Mouse (Mus musculus) testis, adult 10 weeks (tissue): ENCODE data around the gene Vsir. TPM values are rescaled to one million over a fixed set of nuclear protein-coding genes. Genes with fewer than 3 reads are reported as not detected.

Source experiments
- polyA plus RNA-seq: library from polyadenylated mRNA; stranded (reverse); fragments of 350-450 nt; fragmentation: Illumina TruSeq; extraction: RNeasy Lipid Tissue Mini Kit (QIAGEN cat#74804); gene quantifications from one replicate; pipeline ENCODE4 v1.2.3, GENCODE M21; 2014; ENCODE audit warnings: low read depth, low replicate concordance

Gene Vsir
- 0.38 TPM for polyA plus RNA-seq

GRCm38 (mm10) chr10:60346701-60347405 is at the start of gene Vsir:
Vsir (plus strand) TSS chr10:60346851.

GRCm38 (mm10) chr10:60399449-60399848 is 52.8 kb downstream of the Vsir start, which contains the start of gene Gm17455:
Gm17455 (plus strand) TSS chr10:60399726.

Other genes with a start within 250 kb of the Vsir start
- gene Spock2, start 240.6 kb upstream of the Vsir start, polyA plus RNA-seq, result 26.0 TPM
- 0.41 TPM for gene Chst3, start 127.6 kb upstream of the Vsir start, polyA plus RNA-seq
- 39.6 TPM for gene Psap, start 69.2 kb upstream of the Vsir start, polyA plus RNA-seq
- gene Gm17455, start 52.9 kb downstream of the Vsir start, polyA plus RNA-seq, result not detected